Mouse (Mus musculus): ENCODE data around the gene Tcp11l2.

GRCm38 (mm10) chr10:84552477-84552876 is 23.9 kb upstream of the Tcp11l2 start:
- TF ChIP-seq CTCF (IDR thresholded peaks at IDR 0.05 in 2 of 3, conservative IDR thresholded peaks at IDR 0.05 in 1 of 3; ENCODE audit: control insufficient read depth in 1 of 3, insufficient read depth in 1 of 3, low read depth in 2 of 3, low read length in 3 of 3, poor library complexity in 1 of 3, severe bottlenecking in 1 of 3) (no peak), ZMIZ1 (IDR thresholded peaks at IDR 0.05; ENCODE audit: low read depth, low read length) (no peak), ZC3H11A (IDR thresholded peaks at IDR 0.05; ENCODE audit: low read depth, low read length) (no peak), ZKSCAN1 (IDR thresholded peaks at IDR 0.05; ENCODE audit: low read depth, low read length) (no peak)

All from MEL (cell line).